Mouse (Mus musculus) effector memory CD4-positive, alpha-beta T cell, adult 5 months (primary cell): ENCODE data around the gene Olfr1025-ps1. TPM values are rescaled to one million over a fixed set of nuclear protein-coding genes. Genes with fewer than 3 reads are reported as not detected.

ENCODE experiments used
- polyA plus RNA-seq: library from polyadenylated mRNA; unstranded; fragments of 100-300 nt; shearing (Covaris generic); gene quantifications from one replicate; pipeline ENCODE4 v1.2.1, GENCODE M21; 2017

The Olfr1025-ps1 gene
- not detected for polyA plus RNA-seq

DNA sequence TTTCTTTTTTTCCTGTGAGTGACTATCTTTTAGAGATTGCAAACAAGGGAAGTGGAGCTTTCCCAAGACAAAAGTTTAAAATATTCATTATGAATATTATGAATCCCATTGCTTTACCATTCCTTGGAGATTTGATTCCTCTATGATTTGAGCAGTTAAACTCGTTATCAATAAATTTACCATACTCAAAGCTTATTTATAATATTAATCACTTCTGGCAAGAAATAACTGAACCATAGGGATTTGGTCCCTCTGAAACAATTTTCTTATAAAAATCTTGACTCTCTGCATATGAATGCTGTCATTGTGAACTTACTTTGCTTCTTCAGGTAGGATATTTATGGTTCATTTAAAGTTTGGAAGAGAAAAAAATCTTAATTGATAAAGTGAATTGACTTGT, at the start of gene Olfr1025-ps1:
Gene Olfr1025-ps1 (plus strand): TSS at position 301 of the 400 bp plus-strand sequence.

DNA sequence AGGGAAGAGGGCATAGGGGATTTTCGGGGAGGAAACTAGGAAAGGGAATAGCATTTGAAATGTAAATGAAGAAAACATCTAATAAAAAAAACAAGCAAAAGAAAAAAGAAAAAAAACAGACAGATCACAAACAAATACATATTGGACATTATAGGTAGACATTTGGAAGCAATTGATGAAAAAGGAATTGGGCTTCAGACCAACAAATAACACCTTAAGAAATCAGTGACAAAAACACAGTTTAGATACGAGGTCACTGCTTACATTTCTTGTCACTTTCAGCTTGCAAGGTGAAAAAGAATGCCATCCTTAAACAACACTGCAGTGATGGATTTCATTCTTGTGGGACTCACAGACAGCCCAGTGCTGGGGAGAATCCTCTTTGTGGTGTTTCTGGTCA, 46.7 kb upstream of the Olfr1025-ps1 start, which contains the start of gene Olfr1022:
Gene Olfr1022 (plus strand): TSS at position 301 of the 400 bp plus-strand sequence.

DNA sequence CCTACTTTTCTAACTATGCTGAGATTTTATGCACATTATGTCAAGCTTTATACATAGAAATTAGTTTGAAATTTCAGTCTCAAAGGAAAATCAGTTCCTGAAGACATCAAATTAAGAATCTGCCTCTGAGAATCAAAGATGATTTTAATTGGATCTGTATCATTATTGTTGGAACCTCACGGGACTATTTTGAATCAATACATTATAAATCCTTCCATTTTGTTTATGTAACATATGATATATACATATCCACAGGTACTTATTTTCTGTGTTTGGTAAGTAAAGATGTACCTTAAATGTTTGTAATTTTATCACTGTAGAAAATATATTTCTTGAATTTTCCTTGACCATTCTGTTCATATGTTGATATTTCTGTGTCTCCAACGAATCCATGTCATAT, 29.7 kb upstream of the Olfr1025-ps1 start, which contains the start of gene Olfr1023:
Gene Olfr1023 (plus strand): TSS at position 301 of the 400 bp plus-strand sequence.

DNA sequence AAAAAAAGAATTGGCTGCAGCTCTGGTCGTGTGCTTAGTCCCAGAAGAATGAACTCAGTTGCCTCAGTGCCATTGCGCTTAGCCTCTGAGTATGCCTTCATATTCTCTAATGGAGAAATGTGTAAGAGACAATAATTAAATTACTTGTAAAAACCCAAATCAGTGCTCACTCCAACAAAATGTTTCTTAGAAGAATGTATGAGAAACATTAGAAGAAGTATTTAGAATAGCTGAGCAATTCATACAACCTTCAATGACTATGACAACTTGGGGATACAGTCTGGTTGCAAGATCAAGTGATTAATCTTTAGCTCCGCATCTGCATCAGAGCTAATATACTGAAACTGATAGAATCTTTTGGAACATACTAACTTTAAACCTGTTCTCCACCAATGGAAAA, 10.0 kb upstream of the Olfr1025-ps1 start, which contains the start of gene Olfr1024:
Gene Olfr1024 (minus strand): TSS at position 101 of the 400 bp plus-strand sequence.

DNA sequence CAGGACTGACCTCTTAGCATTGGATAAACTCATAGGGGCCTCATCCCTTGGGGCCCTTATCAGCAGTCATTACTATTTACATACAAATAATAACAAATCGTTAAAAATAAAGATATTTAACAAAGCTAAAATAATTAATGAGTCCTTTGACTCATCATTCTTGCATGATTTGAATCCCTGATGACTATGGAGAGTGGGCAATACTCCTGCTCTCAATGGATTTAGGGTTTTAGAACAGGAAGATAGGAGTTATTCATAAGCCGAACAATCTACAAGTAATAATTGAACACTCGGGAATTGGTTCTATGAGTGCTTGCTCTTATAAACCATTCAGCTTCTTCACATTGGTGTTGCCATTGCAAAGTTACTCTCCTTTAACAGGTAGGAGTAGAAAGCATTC, 6.3 kb downstream of the Olfr1025-ps1 start, which contains the start of gene Olfr1026:
Gene Olfr1026 (plus strand): TSS at position 301 of the 400 bp plus-strand sequence.

DNA sequence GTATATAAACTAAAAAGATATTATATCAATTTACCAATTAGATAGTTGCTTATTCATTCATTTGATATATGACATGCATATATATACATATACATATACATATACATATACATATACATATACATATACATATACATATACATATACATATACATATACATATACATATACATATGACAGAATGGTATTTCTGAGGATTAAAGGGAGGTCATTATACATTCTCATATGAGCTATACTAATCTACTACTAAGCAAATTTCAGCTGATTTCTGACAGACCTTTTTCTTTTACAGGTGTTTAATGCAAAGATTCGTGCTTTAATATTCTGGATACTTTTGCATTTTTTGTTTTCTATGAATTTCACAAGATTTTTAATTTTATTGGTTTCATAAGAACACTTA, 35.1 kb downstream of the Olfr1025-ps1 start, which contains the start of gene Olfr1028:
Gene Olfr1028 (plus strand): TSS at position 301 of the 400 bp plus-strand sequence.

Other genes with a start within 250 kb of the Olfr1025-ps1 start
- gene Olfr1006, start 236.4 kb upstream of the Olfr1025-ps1 start, polyA plus RNA-seq = not detected
- gene Olfr1008, start 225.8 kb upstream of the Olfr1025-ps1 start, polyA plus RNA-seq = not detected
- gene Olfr1009, start 199.8 kb upstream of the Olfr1025-ps1 start, polyA plus RNA-seq = not detected
- not detected for gene Olfr1012, start 152.4 kb upstream of the Olfr1025-ps1 start, polyA plus RNA-seq
- not detected for gene Olfr1013, start 148.1 kb upstream of the Olfr1025-ps1 start, polyA plus RNA-seq
- gene Olfr1014, start 142.5 kb upstream of the Olfr1025-ps1 start, polyA plus RNA-seq = not detected
- not detected for gene Olfr1015, start 133.2 kb upstream of the Olfr1025-ps1 start, polyA plus RNA-seq
- not detected for gene Olfr1016, start 112.6 kb upstream of the Olfr1025-ps1 start, polyA plus RNA-seq
- gene Olfr1018, start 96.7 kb upstream of the Olfr1025-ps1 start, polyA plus RNA-seq = not detected
- gene Olfr1019, start 69.7 kb upstream of the Olfr1025-ps1 start, polyA plus RNA-seq = not detected
- gene Olfr1020, start 68.2 kb upstream of the Olfr1025-ps1 start, polyA plus RNA-seq = 0.35 TPM
- gene Olfr1022, start 46.6 kb upstream of the Olfr1025-ps1 start, polyA plus RNA-seq = not detected
- gene Olfr1023, start 29.6 kb upstream of the Olfr1025-ps1 start, polyA plus RNA-seq = not detected
- gene Olfr1024, start 10.1 kb upstream of the Olfr1025-ps1 start, polyA plus RNA-seq = not detected
- not detected for gene Olfr1026, start 6.4 kb downstream of the Olfr1025-ps1 start, polyA plus RNA-seq
- not detected for gene Olfr1028, start 35.2 kb downstream of the Olfr1025-ps1 start, polyA plus RNA-seq
- not detected for gene Olfr1029, start 58.7 kb downstream of the Olfr1025-ps1 start, polyA plus RNA-seq
- gene Olfr1030, start 64.1 kb downstream of the Olfr1025-ps1 start, polyA plus RNA-seq = 0.14 TPM
- not detected for gene Olfr1031, start 75.1 kb downstream of the Olfr1025-ps1 start, polyA plus RNA-seq
- gene Olfr1032, start 90.3 kb downstream of the Olfr1025-ps1 start, polyA plus RNA-seq = not detected
- 11.3 TPM for gene Olfr1033, start 105.4 kb downstream of the Olfr1025-ps1 start, polyA plus RNA-seq
- not detected for gene Olfr1034, start 130.7 kb downstream of the Olfr1025-ps1 start, polyA plus RNA-seq
- not detected for gene Olfr1036, start 158.8 kb downstream of the Olfr1025-ps1 start, polyA plus RNA-seq
- gene Olfr1037, start 172.2 kb downstream of the Olfr1025-ps1 start, polyA plus RNA-seq = not detected
- gene Olfr1039, start 220.7 kb downstream of the Olfr1025-ps1 start, polyA plus RNA-seq = not detected
- gene Olfr1040, start 231.5 kb downstream of the Olfr1025-ps1 start, polyA plus RNA-seq = not detected
- gene Olfr1042, start 246.6 kb downstream of the Olfr1025-ps1 start, polyA plus RNA-seq = 0.14 TPM